Mouse (Mus musculus) T-helper 1 cell (primary cell): ENCODE data around the gene Brinp1.

Source experiments
- in situ Hi-C: fragments of 300-600 bp; cut with MboI, MseI; formaldehyde crosslinking; loops from one replicate; pipeline ENCODE4 v1.15.1; 2025; ENCODE audit warnings: high pct_unique_total_duplicates

Brinp1 gene

GRCm38 (mm10) chr4:68954322-68954901 is at the start of gene Brinp1:
Gene Brinp1 (minus strand): TSS chr4:68954397.
- in situ Hi-C loops, result no loop called here

DNA sequence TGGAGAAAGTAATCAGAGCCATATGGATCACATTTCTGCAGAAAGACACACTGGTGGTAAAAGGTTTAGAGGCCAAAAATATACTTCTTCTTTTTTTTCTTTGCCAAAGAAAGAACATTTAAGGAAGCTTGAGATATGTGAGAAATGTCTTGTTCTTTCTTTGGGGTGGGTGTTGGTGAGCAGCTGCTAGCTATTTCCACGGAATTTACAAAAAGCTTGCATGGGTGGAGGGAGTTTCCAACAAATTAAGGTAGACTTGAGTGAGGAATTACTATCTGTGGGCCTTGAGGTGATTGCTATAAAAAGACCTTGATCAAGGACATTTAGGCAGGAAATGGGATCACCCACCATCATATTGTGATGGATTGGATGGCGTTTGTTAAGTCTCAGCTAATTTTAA is 3.1 kb upstream of the Brinp1 start:
- in situ Hi-C loops, result no loop called here

DNA sequence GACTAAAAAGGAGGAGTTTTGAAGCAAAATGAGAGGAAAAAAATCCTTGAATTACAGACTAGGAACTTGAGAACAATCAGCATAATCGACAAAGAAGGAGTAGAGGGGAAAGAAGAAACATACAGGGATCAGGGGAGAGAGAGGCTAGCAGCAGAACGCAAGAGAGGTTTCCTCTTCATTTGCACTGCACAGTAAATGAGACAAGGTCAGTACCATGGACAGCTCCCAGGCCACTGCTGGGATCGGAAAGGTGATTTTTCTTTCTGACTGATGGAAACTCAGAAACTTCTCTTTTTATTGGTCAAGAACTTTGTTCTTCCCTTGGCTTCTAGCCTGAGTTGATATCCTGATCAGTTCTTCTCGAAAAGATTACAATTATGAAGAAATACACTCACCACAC is 1.4 kb upstream of the Brinp1 start:
- in situ Hi-C loops, result no loop called here

DNA sequence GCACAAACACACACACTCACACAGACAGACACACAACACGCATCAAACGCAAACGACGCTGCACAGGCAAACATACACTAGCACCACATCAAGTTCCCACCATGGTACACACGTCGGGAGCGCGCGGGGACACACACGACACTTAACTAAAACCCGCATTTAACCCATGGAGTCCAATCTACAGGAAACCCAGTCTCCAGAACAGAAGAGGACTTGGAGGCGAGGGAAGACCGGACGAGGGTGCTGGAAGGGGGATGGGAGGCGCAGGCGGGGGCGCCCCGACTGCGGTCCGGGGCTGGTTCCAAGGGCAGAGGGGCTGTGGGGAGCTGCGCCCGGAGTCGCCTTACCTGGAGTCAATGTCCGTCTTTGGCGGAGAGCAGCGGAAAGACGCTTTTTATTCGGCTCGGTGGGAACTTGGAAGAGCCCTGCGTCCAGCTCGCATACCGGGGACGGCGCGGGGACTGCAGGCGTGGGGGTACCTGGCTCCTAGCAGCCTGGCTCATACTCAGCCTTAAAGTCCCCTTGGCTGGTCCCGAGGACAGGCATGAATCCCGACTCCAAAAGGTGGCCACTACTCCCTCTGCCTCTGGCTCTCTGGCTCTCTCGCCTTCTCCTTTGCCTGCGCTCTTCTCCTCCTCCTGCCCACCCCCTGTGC is 403 bp downstream of the Brinp1 start:
- in situ Hi-C loops, result no loop called here

GRCm38 (mm10) chr4:68953131-68953551 is 1.1 kb downstream of the Brinp1 start:
- in situ Hi-C loops, result no loop called here

DNA sequence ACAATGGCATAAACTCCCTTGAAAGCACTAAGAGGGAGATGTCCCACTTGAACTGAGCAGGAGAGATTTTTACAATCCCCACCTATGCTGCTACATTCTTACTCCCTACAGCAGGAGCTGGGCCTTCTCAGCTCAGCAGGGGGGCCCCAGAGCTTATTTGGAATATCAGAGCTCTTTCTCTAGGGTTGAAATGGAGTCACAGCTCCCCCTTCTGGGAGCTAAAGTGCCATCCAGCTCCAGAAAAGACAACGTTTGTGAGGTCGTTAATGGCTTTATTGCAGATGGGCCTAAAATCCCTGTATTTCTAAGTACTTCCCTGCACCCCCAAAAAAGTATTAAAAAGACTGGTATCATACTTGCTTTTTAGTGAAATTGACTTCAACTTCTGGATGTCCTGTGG is 3.6 kb downstream of the Brinp1 start:
- in situ Hi-C loops, result no loop called here

- in situ Hi-C loops, result no loop called here
Measured at GRCm38 (mm10) chr4:68942938-68943337, 11.3 kb downstream of the Brinp1 start.

DNA sequence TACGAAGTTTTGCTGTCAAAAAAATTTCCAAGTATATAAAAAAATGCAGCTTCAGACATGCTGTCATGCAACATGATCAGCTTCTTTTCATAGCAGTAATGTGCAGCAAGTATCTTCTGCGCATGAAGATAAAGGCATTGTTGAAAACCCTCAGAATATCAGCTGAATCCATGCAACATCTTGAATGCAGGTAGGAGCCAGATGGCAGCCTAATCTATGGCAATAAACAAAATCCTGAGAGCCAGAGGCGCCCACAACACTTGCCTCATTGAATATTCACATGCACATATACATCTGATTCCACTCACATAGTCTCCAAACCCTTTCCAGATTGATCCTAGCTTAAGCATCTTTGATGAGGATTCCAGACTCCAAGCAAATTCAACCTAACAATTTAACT is 24.2 kb downstream of the Brinp1 start:
- in situ Hi-C loops, result no loop called here

GRCm38 (mm10) chr4:68926091-68926490 is 28.1 kb downstream of the Brinp1 start:
- in situ Hi-C loops, result no loop called here

DNA sequence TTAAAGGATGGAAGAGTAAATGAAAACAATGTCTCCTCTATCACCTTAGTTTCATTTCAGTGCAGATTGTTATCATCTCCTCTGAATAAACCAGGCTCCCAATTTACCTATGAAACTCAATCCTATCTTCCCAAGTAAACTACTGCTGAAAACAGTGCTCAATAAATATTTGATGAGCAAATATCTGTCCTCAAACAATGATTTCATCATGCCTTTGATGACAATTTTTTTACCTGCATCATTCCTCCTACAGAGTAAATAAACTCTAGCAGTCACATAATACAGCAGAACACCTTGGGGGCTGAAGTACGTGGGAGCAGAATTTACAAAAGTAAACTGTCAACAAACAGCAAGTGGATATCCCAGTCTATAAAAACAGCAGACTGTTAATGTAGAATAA is 31.3 kb downstream of the Brinp1 start:
- in situ Hi-C loops, result no loop called here

GRCm38 (mm10) chr4:68922504-68922903 is 31.7 kb downstream of the Brinp1 start:
- in situ Hi-C loops, result no loop called here

GRCm38 (mm10) chr4:68920127-68920526 is 34.1 kb downstream of the Brinp1 start:
- in situ Hi-C loops, result no loop called here

GRCm38 (mm10) chr4:68910942-68911341 is 43.3 kb downstream of the Brinp1 start:
- in situ Hi-C loops, result no loop called here

DNA sequence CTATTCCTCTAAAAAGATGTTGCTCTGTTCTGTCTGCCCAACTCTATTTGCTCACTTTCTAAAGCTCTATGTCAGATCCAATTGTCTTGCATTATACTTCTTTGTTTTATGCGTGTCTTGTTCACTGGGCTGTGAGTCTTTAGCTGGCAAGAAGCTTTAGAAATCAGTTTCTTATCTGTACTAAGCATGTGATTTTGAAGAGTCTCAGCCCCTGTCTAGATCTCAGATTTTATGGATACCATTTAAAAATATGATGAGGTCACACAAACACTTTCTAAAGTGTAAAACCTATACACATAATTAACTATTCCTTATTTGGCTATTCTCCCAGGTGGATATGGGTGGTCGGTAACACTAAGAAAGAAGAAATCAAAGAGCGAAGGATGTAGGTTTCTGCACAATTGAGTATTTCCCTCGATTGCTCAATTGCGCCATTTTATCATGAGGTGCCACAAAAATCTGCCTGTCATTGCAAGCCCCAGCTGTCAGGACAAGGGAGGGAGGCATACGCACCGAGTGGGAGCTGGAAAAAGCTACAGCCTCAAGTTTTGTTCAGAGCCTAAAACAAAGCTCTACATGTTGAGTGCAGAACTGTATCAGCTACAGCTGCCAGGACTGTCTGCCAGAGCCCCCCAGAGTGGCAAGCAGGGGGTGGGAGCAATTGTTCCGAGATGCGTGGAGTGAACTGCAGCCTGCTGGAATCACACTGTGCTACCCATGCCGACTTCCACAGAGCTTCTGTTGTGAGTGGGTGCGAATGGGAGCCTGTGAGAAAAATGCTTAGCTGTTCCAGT is 47.6 kb downstream of the Brinp1 start:
- in situ Hi-C loops, result no loop called here

DNA sequence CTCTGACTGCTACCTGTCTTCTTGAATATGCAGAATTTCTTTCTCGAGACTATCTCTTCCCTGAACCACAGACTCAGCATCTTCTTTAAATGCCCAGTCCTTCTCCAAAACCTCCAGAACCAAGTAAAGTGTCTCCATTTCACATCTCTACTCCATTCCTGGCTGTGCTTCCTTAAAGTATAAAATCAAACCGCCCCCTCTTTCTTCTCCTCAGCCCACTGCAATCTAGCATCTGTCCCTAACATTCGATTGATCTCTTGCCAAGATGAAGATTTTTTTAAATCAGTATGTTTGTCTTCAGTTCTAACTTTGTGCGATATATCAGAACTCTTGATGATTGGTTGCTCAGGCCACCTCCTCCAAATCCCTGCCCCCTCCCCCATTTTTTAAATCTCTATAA is 63.7 kb downstream of the Brinp1 start:
- in situ Hi-C loops, result no loop called here

DNA sequence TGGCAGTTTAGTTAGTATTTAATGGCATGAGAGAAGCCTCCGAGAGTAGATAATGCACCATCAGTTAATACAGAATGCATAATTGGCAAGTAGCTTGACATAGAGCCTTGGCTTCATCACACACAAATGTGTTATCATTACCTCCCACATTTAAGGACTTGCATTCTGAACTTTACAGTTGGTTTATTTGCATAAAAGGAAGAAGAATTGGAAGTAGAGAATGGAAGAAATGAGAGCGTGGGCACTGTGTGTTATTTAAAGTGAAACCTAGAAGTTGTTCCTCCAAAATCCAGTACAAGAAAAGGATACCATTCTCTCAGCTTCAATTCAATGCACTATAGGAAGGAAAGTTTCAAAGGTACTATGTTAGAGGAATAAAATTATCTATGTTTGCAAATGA is 67.9 kb downstream of the Brinp1 start:
- in situ Hi-C loops, result no loop called here

- in situ Hi-C loops, result no loop called here
Measured at GRCm38 (mm10) chr4:68872028-68872427, 82.2 kb downstream of the Brinp1 start.

DNA sequence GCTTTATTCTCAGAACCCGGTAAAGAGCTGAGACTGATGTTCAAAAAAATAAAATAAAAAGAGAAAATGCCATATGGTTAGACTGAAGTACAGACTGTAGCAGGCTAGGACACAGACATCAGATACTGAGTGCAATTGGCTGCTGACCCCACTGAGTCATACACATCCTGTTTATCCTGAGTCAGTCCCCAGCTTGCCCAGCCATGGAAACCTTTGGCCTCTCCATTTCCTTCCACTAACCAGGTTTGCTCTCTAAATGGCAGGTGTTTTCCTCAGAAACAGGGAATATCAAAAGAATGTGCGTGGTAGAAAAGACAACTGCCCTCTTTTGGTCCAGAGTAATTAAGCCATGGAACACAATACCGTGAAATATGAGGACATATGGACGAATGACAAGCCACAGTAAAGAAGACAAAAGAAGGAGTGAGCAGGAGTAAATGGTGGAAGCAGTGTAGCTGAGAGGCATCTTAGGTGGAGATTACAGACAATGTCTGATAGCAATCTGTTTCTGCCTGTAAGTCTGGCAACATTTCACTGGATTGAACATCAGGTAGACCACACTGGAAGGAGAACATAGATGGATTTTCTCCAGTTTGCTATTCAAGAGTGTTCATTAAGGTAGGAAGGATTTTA is 88.9 kb downstream of the Brinp1 start:
- in situ Hi-C loops, result no loop called here

DNA sequence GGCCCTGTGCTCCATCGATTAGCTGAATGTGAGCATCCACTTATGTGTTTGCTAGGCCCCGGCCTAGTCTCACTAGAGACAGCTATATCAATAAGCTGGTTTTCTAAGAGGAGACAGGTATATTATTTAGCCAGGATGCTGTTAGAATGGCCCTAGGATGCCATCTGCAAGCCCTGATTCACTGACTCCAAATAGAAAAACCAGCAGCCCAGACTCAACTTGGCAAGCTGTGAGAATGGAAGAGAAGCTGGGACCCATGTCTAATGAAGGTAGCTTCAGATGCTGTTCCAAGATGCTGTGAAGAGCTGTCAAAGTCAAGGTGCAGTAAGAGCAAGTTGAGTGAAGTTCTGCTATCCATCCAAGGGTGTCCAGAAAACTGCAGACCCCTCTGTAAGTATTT is 89.5 kb downstream of the Brinp1 start:
- in situ Hi-C loops, result no loop called here

GRCm38 (mm10) chr4:68856868-68857267 is 97.3 kb downstream of the Brinp1 start:
- in situ Hi-C loops, result no loop called here

DNA sequence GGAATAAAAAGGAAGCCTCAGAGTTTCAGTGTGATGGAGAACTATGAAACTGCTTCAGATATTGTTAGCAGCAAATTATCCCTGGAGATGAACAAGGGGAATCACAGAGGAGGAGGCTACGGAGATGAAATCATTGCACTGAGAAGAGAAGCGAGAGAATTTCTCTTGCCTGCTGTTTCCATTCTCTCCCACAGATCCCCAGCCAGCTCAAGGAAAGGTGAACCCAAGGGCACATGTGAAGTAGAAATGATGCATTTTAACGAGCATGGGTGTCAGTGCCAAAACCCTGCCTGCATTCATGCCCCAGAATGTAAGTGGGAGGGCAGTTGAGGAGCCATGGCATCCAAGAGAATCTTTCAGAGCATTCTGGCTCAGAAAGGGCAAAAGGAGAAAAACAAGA is 104.5 kb downstream of the Brinp1 start:
- in situ Hi-C loops, result no loop called here

DNA sequence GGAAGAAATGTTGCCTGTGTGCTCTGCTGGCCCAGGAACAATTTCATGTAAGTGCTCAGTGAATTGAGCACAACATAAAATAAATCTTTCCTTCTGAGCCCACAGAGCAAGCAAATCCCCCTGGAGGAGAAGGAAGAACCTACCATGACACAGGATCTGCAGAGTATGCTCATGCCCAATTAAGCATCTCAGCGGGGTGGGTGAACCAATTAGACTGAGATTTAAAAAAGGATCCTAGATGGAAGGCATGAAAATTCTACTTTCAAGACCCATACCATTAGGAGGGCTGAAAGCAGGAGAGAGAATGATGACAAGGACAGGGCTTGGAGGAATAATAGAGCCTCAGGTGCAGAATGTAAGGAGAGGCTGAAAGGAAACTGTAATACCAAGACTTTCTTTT is 107.2 kb downstream of the Brinp1 start:
- in situ Hi-C loops, result no loop called here

- in situ Hi-C loops, result no loop called here
Measured at GRCm38 (mm10) chr4:68845964-68846363, 108.2 kb downstream of the Brinp1 start.
